Mouse (Mus musculus) MEL (cell line): ENCODE results near the gene Pnpla1. TPM values are rescaled to one million over a fixed set of nuclear protein-coding genes. Genes with fewer than 3 reads are reported as not detected.
A peak's percentile ranks its signal among the peaks of the same experiment; 100 is the strongest.

Source experiments
- DNase-seq: peaks from one replicate; pipeline ENCODE4 v3.0.0; 2011; ENCODE audit warnings: low read depth, low spot score
- H3K27ac ChIP-seq: 2 replicates; pipeline ENCODE4 v1.5.1; 2012; ENCODE audit warnings: low read depth, mild to moderate bottlenecking, control low read depth, low read length, moderate library complexity; ENCODE audit not compliant: control insufficient read depth
- H3K27me3 ChIP-seq, 2 experiments: fragments of 150-350 bp in 1 of 2; sonication (generic) in 1 of 2; 2 replicates each; pipeline ENCODE4 v1.6.1; 2012; ENCODE audit warnings: low read length in 2 of 2, mild to moderate bottlenecking in 2 of 2, improper control_type of control experiment in 1 of 2, moderate library complexity in 1 of 2; ENCODE audit not compliant: insufficient read depth in 2 of 2, control insufficient read depth in 1 of 2
- H3K36me3 ChIP-seq, 2 experiments: 2 replicates each; pipeline ENCODE4 v1.6.1; 2012 to 2014; ENCODE audit warnings: low read length in 2 of 2, improper control_type of control experiment in 1 of 2, inconsistent platforms in 1 of 2, mild to moderate bottlenecking in 1 of 2; ENCODE audit not compliant: insufficient read depth in 2 of 2, control insufficient read depth in 1 of 2
- H3K4me1 ChIP-seq, 2 experiments: fragments of 150-350 bp in 1 of 2; sonication (generic) in 1 of 2; 2 replicates each; pipeline ENCODE4 v1.6.1; 2012; ENCODE audit warnings: low read length in 2 of 2, improper control_type of control experiment in 1 of 2, mild to moderate bottlenecking in 1 of 2; ENCODE audit not compliant: insufficient read depth in 2 of 2, control insufficient read depth in 1 of 2
- H3K4me3 ChIP-seq, 2 experiments: fragments of 150-350 bp in 1 of 2; sonication (generic) in 1 of 2; 2 replicates each; pipeline ENCODE4 v1.5.1; 2012; ENCODE audit warnings: low read depth in 2 of 2, low read length in 2 of 2, mild to moderate bottlenecking in 2 of 2, moderate library complexity in 2 of 2, control low read depth in 1 of 2, improper control_type of control experiment in 1 of 2; ENCODE audit not compliant: control insufficient read depth in 1 of 2, insufficient read depth in 1 of 2
- H3K79me2 ChIP-seq: 2 replicates; pipeline ENCODE4 v1.6.1; 2012; ENCODE audit warnings: mild to moderate bottlenecking, low read length, moderate library complexity; ENCODE audit not compliant: control insufficient read depth, poor library complexity, insufficient read depth
- H3K9ac ChIP-seq: 2 replicates; pipeline ENCODE4 v1.6.1; 2012; ENCODE audit warnings: low read depth, mild to moderate bottlenecking, control low read depth, low read length, moderate library complexity; ENCODE audit not compliant: control insufficient read depth, poor library complexity, severe bottlenecking
- H3K9me3 ChIP-seq: fragments of 150-350 bp; sonication (generic); replicated peaks from 2 replicates; pipeline ENCODE4 v1.6.1; 2012; ENCODE audit warnings: mild to moderate bottlenecking, low read length, improper control_type of control experiment, moderate library complexity; ENCODE audit not compliant: insufficient read depth
- BHLHE40 ChIP-seq: IDR thresholded peaks from 2 replicates; pipeline ENCODE4 v1.6.1; 2012; ENCODE audit warnings: low read depth, mild to moderate bottlenecking, inconsistent platforms, low read length, improper control_type of control experiment, borderline replicate concordance
- CHD1 ChIP-seq: IDR thresholded peaks from 2 replicates; pipeline ENCODE4 v1.6.1; 2012; ENCODE audit warnings: low read depth, mild to moderate bottlenecking, inconsistent platforms, low read length, improper control_type of control experiment
- E2F4 ChIP-seq: IDR thresholded peaks from 2 replicates; pipeline ENCODE4 v1.6.1; 2011; ENCODE audit warnings: low read depth, low read length, improper control_type of control experiment, borderline replicate concordance
- ELF1 ChIP-seq: IDR thresholded peaks from 2 replicates; pipeline ENCODE4 v1.6.1; 2014; ENCODE audit warnings: low read depth, mild to moderate bottlenecking, inconsistent platforms, low read length, improper control_type of control experiment, moderate library complexity
- ETS1 ChIP-seq: IDR thresholded peaks from 2 replicates; pipeline ENCODE4 v1.6.1; 2012; ENCODE audit warnings: low read depth, mild to moderate bottlenecking, inconsistent platforms, low read length, improper control_type of control experiment, moderate library complexity
- GABPA ChIP-seq: IDR thresholded peaks from 2 replicates; pipeline ENCODE4 v1.6.1; 2012; ENCODE audit warnings: low read depth, mild to moderate bottlenecking, inconsistent platforms, low read length, improper control_type of control experiment, moderate library complexity
- GATA1 ChIP-seq: IDR thresholded peaks from 2 replicates; pipeline ENCODE4 v1.6.1; 2011; ENCODE audit warnings: low read depth, low read length, improper control_type of control experiment
- HCFC1 ChIP-seq: IDR thresholded peaks from 2 replicates; pipeline ENCODE4 v1.6.1; 2012; ENCODE audit warnings: low read depth, mild to moderate bottlenecking, inconsistent platforms, low read length, improper control_type of control experiment, moderate library complexity
- JUND ChIP-seq: IDR thresholded peaks from 2 replicates; pipeline ENCODE4 v1.6.1; 2011; ENCODE audit warnings: low read depth, mild to moderate bottlenecking, improper control_type of control experiment, low read length
- KAT2A ChIP-seq: conservative IDR thresholded peaks from 2 replicates; pipeline ENCODE4 v1.6.1; 2012; ENCODE audit warnings: low read depth, low read length, improper control_type of control experiment, inconsistent platforms
- MAFK ChIP-seq: IDR thresholded peaks from 2 replicates; pipeline ENCODE4 v1.6.1; 2011; ENCODE audit warnings: low read depth, mild to moderate bottlenecking, low read length, improper control_type of control experiment, borderline replicate concordance
- MAX ChIP-seq: IDR thresholded peaks from 2 replicates; pipeline ENCODE4 v1.6.1; 2011; ENCODE audit warnings: low read length, improper control_type of control experiment
- MEF2A ChIP-seq: IDR thresholded peaks from 2 replicates; pipeline ENCODE4 v1.6.1; 2014; ENCODE audit warnings: low read depth, mild to moderate bottlenecking, inconsistent platforms, low read length, improper control_type of control experiment; ENCODE audit not compliant: poor library complexity, insufficient replicate concordance, severe bottlenecking; ENCODE audit errors: extremely low read depth
- MXI1 ChIP-seq: IDR thresholded peaks from 2 replicates; pipeline ENCODE4 v1.6.1; 2011; ENCODE audit warnings: mild to moderate bottlenecking, low read depth, low read length, improper control_type of control experiment
- MYB ChIP-seq: IDR thresholded peaks from 2 replicates; pipeline ENCODE4 v1.6.1; 2011; ENCODE audit warnings: mild to moderate bottlenecking, low read depth, low read length, improper control_type of control experiment
- MYC ChIP-seq: IDR thresholded peaks from 2 replicates; pipeline ENCODE4 v1.6.1; 2011; ENCODE audit warnings: low read depth, mild to moderate bottlenecking, low read length, improper control_type of control experiment, moderate library complexity
- NELFE ChIP-seq: IDR thresholded peaks from 2 replicates; pipeline ENCODE4 v1.6.1; 2011; ENCODE audit warnings: low read depth, low read length, improper control_type of control experiment
- NRF1 ChIP-seq: IDR thresholded peaks from 2 replicates; pipeline ENCODE4 v1.6.1; 2014; ENCODE audit warnings: low read depth, mild to moderate bottlenecking, inconsistent platforms, low read length, improper control_type of control experiment, moderate library complexity; ENCODE audit not compliant: poor library complexity, insufficient read depth, severe bottlenecking
- POLR2A ChIP-seq, 2 experiments: IDR thresholded peaks; 2 replicates each; pipeline ENCODE4 v1.6.1; 2011 to 2012; ENCODE audit warnings: low read length in 2 of 2, mild to moderate bottlenecking in 2 of 2, control low read depth in 1 of 2, improper control_type of control experiment in 1 of 2, low read depth in 1 of 2, moderate library complexity in 1 of 2; ENCODE audit not compliant: control insufficient read depth in 1 of 2, insufficient read depth in 1 of 2, poor library complexity in 1 of 2
- POLR2AphosphoS5 ChIP-seq: IDR thresholded peaks from 2 replicates; pipeline ENCODE4 v1.6.1; 2012; ENCODE audit warnings: low read depth, borderline replicate concordance, mild to moderate bottlenecking, inconsistent platforms, low read length, moderate library complexity, mixed read lengths
- RAD21 ChIP-seq: IDR thresholded peaks from 2 replicates; pipeline ENCODE4 v1.6.1; 2011; ENCODE audit warnings: mild to moderate bottlenecking, low read depth, low read length, improper control_type of control experiment
- RCOR1 ChIP-seq: IDR thresholded peaks from 2 replicates; pipeline ENCODE4 v1.6.1; 2012; ENCODE audit warnings: low read depth, mild to moderate bottlenecking, inconsistent platforms, low read length, improper control_type of control experiment
- SMC3 ChIP-seq: IDR thresholded peaks from 2 replicates; pipeline ENCODE4 v1.6.1; 2011; ENCODE audit warnings: low read depth, low read length, improper control_type of control experiment
- TBP ChIP-seq: IDR thresholded peaks from 2 replicates; pipeline ENCODE4 v1.8.0; 2011; ENCODE audit warnings: low read depth, low read length, improper control_type of control experiment
- TCF12 ChIP-seq: IDR thresholded peaks from 2 replicates; pipeline ENCODE4 v1.6.1; 2014; ENCODE audit warnings: low read depth, mild to moderate bottlenecking, inconsistent platforms, low read length, improper control_type of control experiment, moderate library complexity
- UBTF ChIP-seq: IDR thresholded peaks from 2 replicates; pipeline ENCODE4 v1.6.1; 2012; ENCODE audit warnings: low read depth, mild to moderate bottlenecking, inconsistent platforms, low read length, improper control_type of control experiment, moderate library complexity, borderline replicate concordance; ENCODE audit not compliant: insufficient read depth
- USF1 ChIP-seq: IDR thresholded peaks from 2 replicates; pipeline ENCODE4 v1.6.1; 2014; ENCODE audit warnings: low read depth, mild to moderate bottlenecking, inconsistent platforms, low read length, improper control_type of control experiment, moderate library complexity
- USF2 ChIP-seq, 2 experiments: IDR thresholded peaks; 2 replicates each; pipeline ENCODE4 v1.6.1; 2011 to 2012; ENCODE audit warnings: improper control_type of control experiment in 2 of 2, low read length in 2 of 2, borderline replicate concordance in 1 of 2, inconsistent platforms in 1 of 2, low read depth in 1 of 2, mild to moderate bottlenecking in 1 of 2; ENCODE audit not compliant: insufficient read depth in 1 of 2
- ZKSCAN1 ChIP-seq: IDR thresholded peaks from 2 replicates; pipeline ENCODE4 v1.6.1; 2012; ENCODE audit warnings: low read depth, mild to moderate bottlenecking, inconsistent platforms, low read length, improper control_type of control experiment, moderate library complexity
- ZNF384 ChIP-seq: IDR thresholded peaks from 2 replicates; pipeline ENCODE4 v1.6.1; 2012; ENCODE audit warnings: low read depth, mild to moderate bottlenecking, inconsistent platforms, low read length, improper control_type of control experiment
- polyA plus RNA-seq, 2 experiments: library from polyadenylated mRNA; stranded (reverse) in 1 of 2; unstranded in 1 of 2; fragments of >175 nt in 1 of 2; fragments of >200 nt in 1 of 2; gene quantifications; 2 replicates each; pipeline versions ENCODE4 v1.2.1 to v1.2.4; 2012; ENCODE audit warnings: low replicate concordance in 2 of 2, low read depth in 1 of 2; ENCODE audit not compliant: insufficient read length in 2 of 2, insufficient read depth in 1 of 2, missing spikeins in 1 of 2
- total RNA-seq: library from RNA; depleted of rRNA; stranded (reverse); fragments of 300-350 nt; gene quantifications from 2 replicates; pipeline ENCODE4 v1.2.3, GENCODE M21; 2012

Gene Pnpla1
- total and polyA plus RNA-seq, 3 experiments = 0.08 to 0.38 TPM; not detected in 1

DNA sequence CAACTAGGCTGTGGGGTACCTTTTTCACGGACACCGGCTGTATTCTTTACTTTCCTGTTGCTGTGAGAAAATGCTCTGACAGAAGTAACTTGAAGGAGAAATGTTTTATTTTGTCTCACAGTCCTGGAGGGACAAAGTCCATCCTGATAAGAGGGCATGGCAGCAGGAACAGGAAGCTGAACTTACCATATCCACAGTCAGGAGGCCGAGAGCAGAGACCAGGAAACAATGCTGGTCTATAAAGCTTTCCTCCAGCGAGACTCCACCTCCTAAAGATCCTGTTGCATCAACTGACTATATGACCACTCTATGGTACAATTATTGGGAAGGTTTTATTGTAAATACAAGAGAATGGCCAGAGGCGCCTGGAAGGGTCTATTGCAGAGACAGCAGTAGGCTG lies 14.5 kb upstream of the Pnpla1 start:
- Histone ChIP-seq H3K27ac (no peak overlapping the region), H3K4me3 (no peak overlapping the region), H3K4me1 (peaks cover 5 to 12% of the 10 kb centered on the region in 2 experiments), H3K27me3 (no peaks in the 10 kb centered on the region), H3K9me3 (no peaks in the 10 kb centered on the region), H3K79me2 (no peaks in the 10 kb centered on the region), H3K9ac (no peak overlapping the region), H3K36me3 (peaks cover 0 to 9% of the 10 kb centered on the region in 2 experiments; a peak in 2 of 4 replicates)
- DNase-seq = no peak
- TF ChIP-seq ETS1 = no peak
- 0 out of 2 replicates have a peak, but pooled peaks have one; percentile 5 for TF ChIP-seq GATA1

DNA sequence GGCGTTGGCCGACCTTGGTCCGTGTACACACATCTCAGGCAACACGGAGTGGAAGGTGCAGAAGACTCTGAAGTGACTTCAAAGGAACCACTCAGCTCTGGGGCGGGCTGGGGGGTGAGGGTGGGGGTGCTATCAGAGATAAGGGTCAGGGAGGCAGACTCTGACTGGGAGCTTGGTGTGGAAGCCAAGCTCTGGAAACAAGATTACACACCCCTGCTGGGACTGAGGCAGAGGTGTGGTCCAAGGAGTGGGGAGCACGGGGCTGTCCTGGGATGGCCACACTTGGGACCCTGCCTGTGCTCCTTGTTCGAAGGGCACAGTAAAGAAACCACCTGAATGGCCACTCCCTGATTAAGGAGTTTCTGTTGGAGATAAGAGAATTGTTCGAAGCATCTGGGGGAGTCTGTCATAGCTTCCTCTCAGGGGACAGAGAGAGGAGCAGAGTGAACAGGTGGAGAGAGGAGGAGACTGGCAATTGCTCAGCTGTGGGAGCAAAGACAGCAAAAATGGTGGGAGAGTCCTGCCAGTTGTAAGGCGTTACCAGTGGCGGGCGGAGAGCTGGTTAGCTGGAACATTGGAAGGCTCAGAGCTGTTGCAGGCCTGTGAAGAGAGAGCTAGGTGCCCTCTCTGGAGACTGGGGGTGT lies 11.1 kb upstream of the Pnpla1 start:
- peak; percentile 74 for DNase-seq
- no peak overlapping the region for H3K9ac ChIP-seq
- H3K27me3 ChIP-seq = no peaks in the 10 kb centered on the region
- no peaks in the 10 kb centered on the region for H3K79me2 ChIP-seq
- peaks cover 5 to 12% of the 10 kb centered on the region in 2 experiments for H3K4me1 ChIP-seq
- H3K4me3 ChIP-seq = peak overlapping the region in 1 of 2 experiments; percentile 22; a peak in 1 of 4 replicates
- no peaks in the 10 kb centered on the region for H3K9me3 ChIP-seq
- peaks cover 0 to 9% of the 10 kb centered on the region in 2 experiments; a peak in 2 of 4 replicates for H3K36me3 ChIP-seq
- H3K27ac ChIP-seq = peak overlapping the region; percentile 47
- TF ChIP-seq POLR2A (IDR thresholded peaks at IDR 0.05; ENCODE audit: control insufficient read depth in 1 of 2, insufficient read depth in 1 of 2, low read depth in 1 of 2, low read length in 2 of 2, poor library complexity in 1 of 2) (no peak), RCOR1 (peak; percentile 29; the same call in 1 of the 2 replicates), POLR2AphosphoS5 (no peak), USF2 (IDR thresholded peaks at IDR 0.05; ENCODE audit: borderline replicate concordance in 1 of 2, insufficient read depth in 1 of 2, low read depth in 1 of 2, low read length in 2 of 2) (no peak), CHD1 (no peak), RAD21 (no peak), ZNF384 (no peak), MEF2A (no peak), MAX (no peak), TCF12 (0 out of 2 replicates have a peak, but pooled peaks have one; percentile 37), ELF1 (no peak), USF1 (no peak), NRF1 (no peak), MYC (no peak), TBP (no peak), GABPA (no peak), UBTF (no peak), JUND (no peak), E2F4 (no peak), NELFE (no peak), KAT2A (no peak), MYB (no peak), SMC3 (no peak), MXI1 (peak; percentile 52), MAFK (no peak), ZKSCAN1 (no peak), HCFC1 (no peak), BHLHE40 (no peak)
